8 mouse cellular contexts compared by ENCODE assay signal in the genomic region with DNA sequence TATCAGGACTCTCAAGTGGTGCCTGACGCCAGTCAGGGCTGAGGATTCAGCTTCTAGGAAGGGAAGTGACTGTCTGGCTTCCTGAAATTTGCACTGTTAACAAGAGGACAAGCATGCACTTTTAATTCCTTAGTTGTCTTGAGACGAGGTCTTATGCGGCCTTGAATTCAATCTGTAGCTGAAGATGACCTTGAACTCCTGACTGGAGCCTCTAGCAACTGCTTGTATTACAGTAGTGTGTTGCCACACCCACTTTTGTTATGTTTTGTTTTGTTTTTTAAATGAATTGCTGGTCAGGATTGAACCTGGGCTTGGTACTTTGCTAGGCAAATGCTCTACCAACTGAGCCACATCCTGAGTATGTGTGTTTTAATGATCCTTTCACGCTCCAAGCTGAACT. TPM values are rescaled to one million over a fixed set of nuclear protein-coding genes. Genes with fewer than 3 reads are reported as not detected.
DNase-seq lines count a peak whose midpoint lies in the region; ATAC-seq and TF ChIP-seq lines count a peak whose summit lies in the region.

No protein-coding gene starts in this region.

- WGBS in hindbrain, embryonic 10.5 days = 78% methylated on average over 4 of the region's 4 CpGs
- 77% methylated on average over 4 of the region's 4 CpGs for WGBS in hindbrain, postnatal 0 days
- WGBS in hindbrain, embryonic 12.5 days = 71% methylated on average over 4 of the region's 4 CpGs
- 64% methylated on average over 4 of the region's 4 CpGs for WGBS in macrophage (ENCODE audit: missing documents)

- no peaks in the 10 kb centered on the region for H3K9me3 ChIP-seq in hindbrain, embryonic 10.5 days
- no peaks in the 10 kb centered on the region for H3K9me3 ChIP-seq in hindbrain, postnatal 0 days (ENCODE audit: low read length)
- no peaks in the 10 kb centered on the region for H3K9me3 ChIP-seq in hindbrain, embryonic 12.5 days (replicated peaks)

- peaks cover 43% of the 10 kb centered on the region for H3K36me3 ChIP-seq in hindbrain, embryonic 10.5 days
- H3K36me3 ChIP-seq in hindbrain, postnatal 0 days (ENCODE audit: insufficient read depth, low read length) = no peaks in the 10 kb centered on the region
- H3K36me3 ChIP-seq in hindbrain, embryonic 12.5 days = 0 out of 2 replicates have a peak, but pooled peaks cover 2% of the 10 kb centered on the region
- H3K36me3 ChIP-seq in macrophage (ENCODE audit: inconsistent target) = no peaks in the 10 kb centered on the region

- TF ChIP-seq CTCF in hindbrain, postnatal 0 days (IDR thresholded peaks at IDR 0.05; ENCODE audit: low read depth) = no peak

- H3K27ac ChIP-seq in hindbrain, embryonic 10.5 days = peak overlapping the region; percentile 94
- H3K27ac ChIP-seq in hindbrain, postnatal 0 days = no peak overlapping the region
- no peak overlapping the region for H3K27ac ChIP-seq in hindbrain, embryonic 12.5 days
- H3K27ac ChIP-seq in macrophage = 0 out of 2 replicates have a peak overlapping the region, but pooled peaks have one; percentile 37

- H3K27me3 ChIP-seq in hindbrain, embryonic 10.5 days (ENCODE audit: insufficient read depth, poor library complexity, severe bottlenecking) = peaks cover 5% of the 10 kb centered on the region; the same call in 1 of the 2 replicates
- H3K27me3 ChIP-seq in hindbrain, postnatal 0 days (ENCODE audit: insufficient read depth, low read length) = no peaks in the 10 kb centered on the region
- H3K27me3 ChIP-seq in hindbrain, embryonic 12.5 days = no peaks in the 10 kb centered on the region; the same call in 1 of the 2 replicates

- H3K4me2 ChIP-seq in hindbrain, postnatal 0 days (ENCODE audit: low read depth, low read length) = no peak overlapping the region
- peak overlapping the region; percentile 83 for H3K4me2 ChIP-seq in hindbrain, embryonic 12.5 days (replicated peaks)

- peak overlapping the region; percentile 85 for H3K4me3 ChIP-seq in hindbrain, embryonic 10.5 days
- H3K4me3 ChIP-seq in hindbrain, postnatal 0 days (ENCODE audit: low read length) = no peak overlapping the region
- peak overlapping the region; percentile 62 for H3K4me3 ChIP-seq in hindbrain, embryonic 12.5 days
- H3K4me3 ChIP-seq in macrophage (ENCODE audit: inconsistent target) = no peak overlapping the region

- H3K4me1 ChIP-seq in hindbrain, embryonic 10.5 days (replicated peaks) = peaks cover 75% of the 10 kb centered on the region
- H3K4me1 ChIP-seq in hindbrain, postnatal 0 days (ENCODE audit: insufficient read depth, low read length) = peaks cover 6% of the 10 kb centered on the region
- H3K4me1 ChIP-seq in hindbrain, embryonic 12.5 days = peaks cover 51% of the 10 kb centered on the region

- H3K79me2 ChIP-seq in macrophage (ENCODE audit: inconsistent target) = peaks cover 62% of the 10 kb centered on the region

- no peak for ATAC-seq in hindbrain, postnatal 0 days
- no peak for ATAC-seq in hindbrain, embryonic 12.5 days (ENCODE audit: low FRiP score)

- DNase-seq in hindbrain, embryonic 10.5 days (ENCODE audit: low spot score) = no peak
- no peak for DNase-seq in hindbrain, postnatal 0 days (ENCODE audit: low spot score)
- peak; percentile 74 for DNase-seq in ZHBTc4 (ENCODE audit: low read depth, low spot score)
- DNase-seq in spleen, postnatal 10 days (ENCODE audit: low spot score in 2 of 2) = no peak
- DNase-seq in embryo, embryonic 10.5 days (ENCODE audit: low spot score) = no peak
- DNase-seq in adrenal gland, adult 8-10 months = no peak

- no peak overlapping the region for H3K9ac ChIP-seq in hindbrain, postnatal 0 days (replicated peaks; ENCODE audit: low read length)
- H3K9ac ChIP-seq in hindbrain, embryonic 12.5 days = peak overlapping the region; percentile 76

RNA-seq across cellular contexts. Expression of a gene that starts 32.5 kb away (rescaled TPM):
- polyA plus RNA-seq in hindbrain, embryonic 10.5 days (2016; fragmentation: Nextera tagmentation; extraction: Ambion mirVana) = 43.4 and 53.4 TPM in 2 replicates
- 7.1 and 11.0 TPM in 2 replicates for total RNA-seq in hindbrain, postnatal 0 days (2014; rRNA removed)
- 4.2 and 4.3 TPM in 2 replicates for polyA plus RNA-seq in hindbrain, postnatal 0 days (2015; fragmentation: Nextera tagmentation; extraction: Ambion mirVana)
- polyA plus RNA-seq in hindbrain, embryonic 12.5 days (2016; fragmentation: Nextera tagmentation; extraction: Ambion mirVana) = 35.9 and 39.3 TPM in 2 replicates
- 100 to 1,000 TPM in 14 of 26 experiments, 10 to 100 TPM in 12; 34.2 to 449 (median 101) TPM for total RNA-seq in macrophage (2018; cell fraction: chromatin; rRNA removed)
- 10 to 100 TPM; 14.1 to 42.5 (median 27.8) TPM for total RNA-seq in macrophage (2018; cell fraction: cytosol; rRNA removed)
- total RNA-seq in macrophage (2018; cell fraction: nucleus; rRNA removed) = 100 to 1,000 TPM in 5 of 26 experiments, 10 to 100 TPM in 21; 45.9 to 354 (median 67.7) TPM
- polyA plus RNA-seq in macrophage (2018) = 20.1 to 50.4 TPM (median 26.2 TPM) in 3 replicates
- 10 to 100 TPM; 42.4 to 95.1 (median 62.1) TPM for total RNA-seq in adrenal gland, adult 8-10 months (2022)

Comparison
In these comparisons a context has a peak if more than half of its experiments do, and no peak if none do; other contexts are left out.
1. H3K27ac ChIP-seq: peak in hindbrain, embryonic 10.5 days (single experiment) and macrophage (single experiment); none in hindbrain, postnatal 0 days (single experiment) and hindbrain, embryonic 12.5 days (single experiment).
2. H3K4me3 ChIP-seq: peak in hindbrain, embryonic 10.5 days (single experiment) and hindbrain, embryonic 12.5 days (single experiment); none in hindbrain, postnatal 0 days (single experiment) and macrophage (single experiment).